Mouse (Mus musculus) cerebellum, postnatal 14 days (tissue): ENCODE data around the gene Plac9a.
A peak's percentile ranks its signal among the peaks of the same experiment; 100 is the strongest.
"Not testable (repeated sequence)": the region's sequence is repeated elsewhere in the genome, so short reads cannot be mapped to it uniquely, and the experiment has no call there.

Experiments
- DNase-seq, 2 experiments: peaks; one replicate each; pipeline ENCODE4 v3.0.0; 2021; ENCODE audit warnings: mixed read lengths in 2 of 2

Gene Plac9a

GRCm38 (mm10) chr14:25903000-25903399 is at the start of gene Plac9a:
Gene Plac9a, minus strand, starts transcription at chr14:25903100.
- not testable (repeated sequence) for DNase-seq

GRCm38 (mm10) chr14:25938004-25938403 is 35.1 kb upstream of the Plac9a start, which contains the start of gene Cphx1:
Gene Cphx1, plus strand, starts transcription at chr14:25938304.
- DNase-seq = not testable (repeated sequence)

GRCm38 (mm10) chr14:25936867-25937630 is 34.1 kb upstream of the Plac9a start:
- DNase-seq = not testable (repeated sequence)

GRCm38 (mm10) chr14:25927562-25927881 is 24.6 kb upstream of the Plac9a start, which contains the start of gene Tmem254a:
Gene Tmem254a, minus strand, starts transcription at chr14:25927672.
- not testable (repeated sequence) for DNase-seq

GRCm38 (mm10) chr14:25926814-25927561 is 24.1 kb upstream of the Plac9a start:
- DNase-seq = not testable (repeated sequence)

GRCm38 (mm10) chr14:25918427-25919170 is 15.7 kb upstream of the Plac9a start:
- DNase-seq = not testable (repeated sequence)

- DNase-seq = not testable (repeated sequence)
Observed at GRCm38 (mm10) chr14:25908976-25909375, 6.1 kb upstream of the Plac9a start.

- not testable (repeated sequence) for DNase-seq
Observed at GRCm38 (mm10) chr14:25907272-25907671, 4.4 kb upstream of the Plac9a start.

- peak in 1 of 2 experiments; percentile 1 for DNase-seq
Observed at GRCm38 (mm10) chr14:25905243-25905642, 2.3 kb upstream of the Plac9a start.

GRCm38 (mm10) chr14:25895686-25896085 is 7.2 kb downstream of the Plac9a start:
- not testable (repeated sequence) for DNase-seq

GRCm38 (mm10) chr14:25894566-25894965 is 8.3 kb downstream of the Plac9a start:
- not testable (repeated sequence) for DNase-seq

GRCm38 (mm10) chr14:25885886-25886285 is 17.0 kb downstream of the Plac9a start:
- not testable (repeated sequence) for DNase-seq

- DNase-seq = not testable (repeated sequence)
Observed at GRCm38 (mm10) chr14:25881769-25882168, 21.1 kb downstream of the Plac9a start.

- DNase-seq = not testable (repeated sequence)
Observed at GRCm38 (mm10) chr14:25876640-25877039, 26.3 kb downstream of the Plac9a start.

- DNase-seq = peak; percentile 54 to 69
Observed at GRCm38 (mm10) chr14:25872461-25873415, 30.2 kb downstream of the Plac9a start.

GRCm38 (mm10) chr14:25869135-25869878 is 33.6 kb downstream of the Plac9a start:
- DNase-seq = no peak

- DNase-seq = no peak
Observed at GRCm38 (mm10) chr14:25868706-25869105, 34.2 kb downstream of the Plac9a start.

- DNase-seq = no peak
Observed at GRCm38 (mm10) chr14:25867834-25868233, 35.1 kb downstream of the Plac9a start.

GRCm38 (mm10) chr14:25866832-25867231 is 36.1 kb downstream of the Plac9a start:
- DNase-seq = no peak

- no peak for DNase-seq
Observed at GRCm38 (mm10) chr14:25866384-25866783, 36.5 kb downstream of the Plac9a start.

- DNase-seq = no peak
Observed at GRCm38 (mm10) chr14:25865251-25865650, 37.6 kb downstream of the Plac9a start.
